Mouse (Mus musculus): ENCODE results near the gene Fam181a. TPM values are rescaled to one million over a fixed set of nuclear protein-coding genes. Genes with fewer than 3 reads are reported as not detected.

Fam181a gene
- polyA plus RNA-seq, 1 experiment from 2014 or later = not detected

DNA sequence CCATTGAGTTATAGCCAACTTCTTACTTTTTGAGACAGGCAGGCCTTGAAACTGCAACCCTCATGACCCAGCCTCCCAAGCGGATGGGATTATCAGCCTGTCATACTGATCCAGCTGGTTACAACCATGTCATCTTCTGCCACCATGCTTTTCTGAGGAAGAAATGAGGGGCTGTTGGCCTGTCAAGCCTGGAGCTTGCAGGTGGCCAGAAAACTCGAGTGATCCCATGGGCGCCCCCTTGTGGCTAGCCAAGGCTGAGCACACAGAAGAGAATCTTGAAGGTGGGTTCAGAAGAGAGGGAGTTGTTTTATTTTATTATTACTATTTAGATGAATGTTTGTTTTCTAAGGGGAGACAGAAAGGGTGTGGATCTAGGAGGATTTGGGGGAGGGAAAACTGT, 4.1 kb upstream of the Fam181a start:
- ATAC-seq (replicated peaks; ENCODE audit: low FRiP score, low TSS enrichment, low read depth) (no peak), DNase-seq (ENCODE audit: low spot score) (peak; percentile 78)
- no peaks in the 10 kb centered on the region for H3K9me3 ChIP-seq (ENCODE audit: control insufficient read depth, low read length)
- no peak overlapping the region for H3K9ac ChIP-seq (ENCODE audit: low read length)
- no peaks in the 10 kb centered on the region for H3K36me3 ChIP-seq (ENCODE audit: control insufficient read depth, insufficient read depth, low read length)
- H3K27me3 ChIP-seq (replicated peaks; ENCODE audit: control insufficient read depth, insufficient read depth, low read length) = no peaks in the 10 kb centered on the region
- H3K27ac ChIP-seq (ENCODE audit: low read depth) = no peak overlapping the region
- WGBS = 25% methylated on average over 3 of the region's 3 CpGs
- H3K4me1 ChIP-seq (replicated peaks; ENCODE audit: control insufficient read depth, insufficient read depth, low read length) = 0 out of 2 replicates have a peak, but pooled peaks cover 3% of the 10 kb centered on the region
- H3K4me2 ChIP-seq (ENCODE audit: low read length) = no peak overlapping the region
- no peak overlapping the region for H3K4me3 ChIP-seq (ENCODE audit: low read depth, low read length)

DNA sequence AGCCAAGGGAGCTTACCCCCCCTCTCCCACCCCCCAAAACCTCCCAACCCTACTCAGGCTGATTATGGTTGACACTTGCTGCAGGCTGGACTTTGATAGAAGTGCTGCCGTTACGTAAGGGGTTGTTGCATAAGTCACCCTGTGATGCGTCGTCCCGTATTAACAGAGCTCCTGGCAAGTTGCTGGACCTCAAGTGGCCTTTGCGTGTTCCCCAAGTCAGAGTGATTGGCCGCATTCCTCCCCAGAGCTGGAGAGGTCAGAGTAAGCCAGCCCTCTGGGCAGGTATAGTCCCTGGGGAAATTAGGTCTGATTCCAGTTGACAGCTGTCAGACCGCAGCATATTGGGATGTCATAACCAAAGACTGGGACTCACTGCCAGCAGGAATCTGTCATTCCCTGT, 1.1 kb downstream of the Fam181a start:
- ATAC-seq (replicated peaks; ENCODE audit: low FRiP score, low TSS enrichment, low read depth) (no peak), DNase-seq (ENCODE audit: low spot score) (no peak)
- Histone ChIP-seq H3K9me3 (ENCODE audit: control insufficient read depth, low read length) (no peaks in the 10 kb centered on the region), H3K4me3 (ENCODE audit: low read depth, low read length) (no peak overlapping the region), H3K4me2 (ENCODE audit: low read length) (no peak overlapping the region), H3K36me3 (ENCODE audit: control insufficient read depth, insufficient read depth, low read length) (no peaks in the 10 kb centered on the region), H3K9ac (ENCODE audit: low read length) (no peak overlapping the region), H3K27me3 (replicated peaks; ENCODE audit: control insufficient read depth, insufficient read depth, low read length) (peaks cover 29% of the 10 kb centered on the region), H3K27ac (ENCODE audit: low read depth) (no peak overlapping the region), H3K4me1 (replicated peaks; ENCODE audit: control insufficient read depth, insufficient read depth, low read length) (no peaks in the 10 kb centered on the region)
- 85% methylated on average over 8 of the region's 8 CpGs for WGBS

GRCm38 (mm10) chr12:103313274-103313673, 2.5 kb downstream of the Fam181a start:
- no peaks in the 10 kb centered on the region for H3K4me1 ChIP-seq (replicated peaks; ENCODE audit: control insufficient read depth, insufficient read depth, low read length)
- H3K9me3 ChIP-seq (ENCODE audit: control insufficient read depth, low read length) = no peaks in the 10 kb centered on the region
- H3K27ac ChIP-seq (ENCODE audit: low read depth) = no peak overlapping the region
- WGBS = 79% methylated on average over 6 of the region's 6 CpGs
- DNase-seq (ENCODE audit: low spot score) (no peak), ATAC-seq (replicated peaks; ENCODE audit: low FRiP score, low TSS enrichment, low read depth) (no peak)
- no peak overlapping the region for H3K9ac ChIP-seq (ENCODE audit: low read length)
- H3K36me3 ChIP-seq (ENCODE audit: control insufficient read depth, insufficient read depth, low read length) = no peaks in the 10 kb centered on the region
- no peak overlapping the region for H3K4me2 ChIP-seq (ENCODE audit: low read length)
- no peak overlapping the region for H3K4me3 ChIP-seq (ENCODE audit: low read depth, low read length)
- peaks cover 33% of the 10 kb centered on the region for H3K27me3 ChIP-seq (replicated peaks; ENCODE audit: control insufficient read depth, insufficient read depth, low read length)

DNA sequence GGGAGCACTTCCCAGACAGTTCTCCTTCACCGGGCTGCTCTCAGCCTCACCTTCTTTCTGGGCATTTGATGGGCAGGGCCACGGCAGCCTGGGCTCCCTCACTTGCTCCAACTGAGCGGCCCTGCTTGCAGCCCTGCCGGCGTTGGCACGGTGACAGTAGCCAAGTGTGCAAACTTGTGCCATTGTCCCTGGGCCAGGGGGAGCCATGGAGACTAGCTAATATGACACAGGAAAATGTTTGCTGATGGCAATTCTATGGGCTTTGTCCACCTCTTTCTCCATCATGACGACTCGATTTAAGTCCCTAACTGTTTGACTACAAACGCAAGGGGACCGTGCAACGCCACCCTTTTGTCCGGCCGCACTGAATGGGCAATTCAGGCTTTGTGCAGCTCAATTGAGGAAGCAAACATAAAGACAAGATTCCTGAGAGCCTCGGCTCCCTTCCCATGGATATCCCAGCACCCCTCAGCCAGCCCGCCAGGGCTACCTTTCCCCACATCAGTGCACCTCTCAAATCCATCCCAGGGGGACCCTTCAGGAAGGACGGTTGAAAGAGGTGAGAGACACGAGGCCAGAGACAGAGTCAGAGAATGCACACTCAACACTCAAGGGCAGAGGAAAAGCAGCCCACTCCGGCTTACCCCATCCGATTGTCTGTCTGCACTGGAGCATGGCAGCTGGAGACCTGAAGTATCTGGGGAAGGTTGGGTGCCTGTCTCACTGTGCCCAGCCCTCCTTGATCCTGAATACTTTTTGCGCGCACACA, 3.3 kb downstream of the Fam181a start:
- H3K9ac ChIP-seq (ENCODE audit: low read length) = no peak overlapping the region
- no peaks in the 10 kb centered on the region for H3K4me1 ChIP-seq (replicated peaks; ENCODE audit: control insufficient read depth, insufficient read depth, low read length)
- H3K9me3 ChIP-seq (ENCODE audit: control insufficient read depth, low read length) = no peaks in the 10 kb centered on the region
- DNase-seq (ENCODE audit: low spot score) (no peak), ATAC-seq (replicated peaks; ENCODE audit: low FRiP score, low TSS enrichment, low read depth) (no peak)
- H3K36me3 ChIP-seq (ENCODE audit: control insufficient read depth, insufficient read depth, low read length) = no peaks in the 10 kb centered on the region
- no peak overlapping the region for H3K4me2 ChIP-seq (ENCODE audit: low read length)
- H3K27me3 ChIP-seq (replicated peaks; ENCODE audit: control insufficient read depth, insufficient read depth, low read length) = peaks cover 33% of the 10 kb centered on the region
- no peak overlapping the region for H3K27ac ChIP-seq (ENCODE audit: low read depth)
- 69% methylated on average over 21 of the region's 21 CpGs for WGBS
- no peak overlapping the region for H3K4me3 ChIP-seq (ENCODE audit: low read depth, low read length)

- no peaks in the 10 kb centered on the region for H3K36me3 ChIP-seq (ENCODE audit: control insufficient read depth, insufficient read depth, low read length)
- H3K9me3 ChIP-seq (ENCODE audit: control insufficient read depth, low read length) = no peaks in the 10 kb centered on the region
- no peaks in the 10 kb centered on the region for H3K4me1 ChIP-seq (replicated peaks; ENCODE audit: control insufficient read depth, insufficient read depth, low read length)
- no peak overlapping the region for H3K27ac ChIP-seq (ENCODE audit: low read depth)
- H3K27me3 ChIP-seq (replicated peaks; ENCODE audit: control insufficient read depth, insufficient read depth, low read length) = peaks cover 33% of the 10 kb centered on the region
- H3K4me3 ChIP-seq (ENCODE audit: low read depth, low read length) = no peak overlapping the region
- 10% methylated on average over 25 of the region's 25 CpGs for WGBS
- no peak overlapping the region for H3K9ac ChIP-seq (ENCODE audit: low read length)
- H3K4me2 ChIP-seq (ENCODE audit: low read length) = peak overlapping the region; percentile 16
- ATAC-seq (replicated peaks; ENCODE audit: low FRiP score, low TSS enrichment, low read depth) (no peak; the same call in 1 of the 2 replicates), DNase-seq (ENCODE audit: low spot score) (no peak)
Observed at GRCm38 (mm10) chr12:103314640-103315361, 4.0 kb downstream of the Fam181a start.

DNA sequence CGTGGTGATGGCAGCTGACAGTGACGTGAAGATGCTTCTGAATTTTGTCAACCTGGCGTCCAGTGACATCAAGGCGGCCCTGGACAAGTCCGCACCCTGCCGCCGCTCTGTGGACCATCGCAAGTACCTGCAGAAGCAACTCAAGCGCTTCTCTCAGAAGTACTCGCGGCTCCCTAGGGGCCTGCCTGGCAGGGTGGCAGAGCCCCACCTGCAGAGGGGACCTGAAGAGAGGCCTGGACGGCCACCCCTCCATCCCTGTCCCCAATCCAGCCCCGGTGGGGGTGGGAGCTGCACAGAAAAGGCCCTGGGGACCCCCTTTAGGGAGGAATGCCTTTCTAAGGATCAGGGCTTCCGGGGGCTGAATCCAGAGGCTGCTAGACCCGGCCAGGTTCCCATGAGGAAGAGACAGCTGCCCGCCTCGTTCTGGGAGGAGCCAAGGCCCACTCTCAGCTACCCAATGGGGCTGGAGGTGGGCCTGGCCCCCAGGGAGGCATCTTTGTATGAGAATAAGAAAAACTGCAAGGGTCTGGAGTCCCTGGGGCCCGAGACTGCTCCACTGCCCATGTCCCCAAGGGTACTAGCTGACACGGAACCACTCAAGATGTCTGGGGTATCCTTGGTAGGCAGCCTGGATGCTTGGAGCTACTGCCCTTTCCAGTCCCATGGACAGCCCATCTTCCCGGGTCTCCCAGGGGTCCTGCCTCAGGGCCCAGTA, 5.2 kb downstream of the Fam181a start:
- Histone ChIP-seq H3K4me3 (ENCODE audit: low read depth, low read length) (no peak overlapping the region), H3K4me2 (ENCODE audit: low read length) (no peak overlapping the region), H3K27me3 (replicated peaks; ENCODE audit: control insufficient read depth, insufficient read depth, low read length) (peaks cover 33% of the 10 kb centered on the region), H3K27ac (ENCODE audit: low read depth) (no peak overlapping the region), H3K36me3 (ENCODE audit: control insufficient read depth, insufficient read depth, low read length) (no peaks in the 10 kb centered on the region), H3K9ac (ENCODE audit: low read length) (no peak overlapping the region), H3K9me3 (ENCODE audit: control insufficient read depth, low read length) (no peaks in the 10 kb centered on the region), H3K4me1 (replicated peaks; ENCODE audit: control insufficient read depth, insufficient read depth, low read length) (no peaks in the 10 kb centered on the region)
- DNase-seq (ENCODE audit: low spot score) (no peak), ATAC-seq (replicated peaks; ENCODE audit: low FRiP score, low TSS enrichment, low read depth) (no peak)
- 45% methylated on average over 20 of the region's 20 CpGs for WGBS

GRCm38 (mm10) chr12:103322801-103323200, 12.0 kb downstream of the Fam181a start:
- no peaks in the 10 kb centered on the region for H3K36me3 ChIP-seq (ENCODE audit: control insufficient read depth, insufficient read depth, low read length)
- WGBS = 20% methylated on average over 3 of the region's 3 CpGs
- peak; percentile 63 for DNase-seq (ENCODE audit: low spot score)
- H3K4me2 ChIP-seq (ENCODE audit: low read length) = no peak overlapping the region
- H3K27ac ChIP-seq (ENCODE audit: low read depth) = no peak overlapping the region
- H3K27me3 ChIP-seq (replicated peaks; ENCODE audit: control insufficient read depth, insufficient read depth, low read length) = peaks cover 15% of the 10 kb centered on the region
- H3K9ac ChIP-seq (ENCODE audit: low read length) = no peak overlapping the region
- H3K9me3 ChIP-seq (ENCODE audit: control insufficient read depth, low read length) = no peaks in the 10 kb centered on the region
- H3K4me1 ChIP-seq (replicated peaks; ENCODE audit: control insufficient read depth, insufficient read depth, low read length) = no peaks in the 10 kb centered on the region
- no peak for ATAC-seq (replicated peaks; ENCODE audit: low FRiP score, low TSS enrichment, low read depth)
- no peak overlapping the region for H3K4me3 ChIP-seq (ENCODE audit: low read depth, low read length)

DNA sequence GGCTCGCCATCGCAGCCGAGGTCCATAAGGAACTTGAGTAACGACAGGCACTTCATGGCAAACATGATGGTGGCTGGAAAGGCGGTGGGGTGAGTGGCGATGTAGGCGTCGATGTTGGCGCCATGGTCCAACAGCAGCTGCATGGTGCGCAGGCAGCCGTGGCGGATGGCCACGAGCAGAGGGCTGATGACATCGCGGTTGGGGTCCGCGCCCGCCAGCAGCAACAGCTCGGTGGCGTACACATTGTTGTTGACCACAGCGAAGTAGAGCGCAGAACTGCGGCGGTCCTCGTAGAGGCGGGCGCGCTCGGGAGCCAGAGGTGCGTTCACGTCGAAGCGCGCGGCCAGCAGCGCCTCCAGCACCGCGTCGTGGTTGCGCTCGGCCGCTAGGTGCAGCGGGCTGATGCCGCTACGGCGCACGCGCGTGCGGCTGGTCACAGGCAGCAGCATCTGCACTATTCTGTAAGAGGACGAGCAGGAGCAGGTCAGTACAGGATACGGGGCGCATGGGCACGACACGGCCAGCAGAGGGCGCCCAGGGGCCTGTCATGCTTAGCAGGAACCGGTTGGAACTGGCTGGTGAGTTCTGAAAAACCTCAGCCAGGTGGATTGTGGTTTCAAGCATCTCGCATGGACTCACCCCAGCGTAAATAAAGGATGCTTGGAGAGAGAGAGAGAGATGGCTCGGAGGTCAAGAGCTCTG, 14.5 kb downstream of the Fam181a start:
- Histone ChIP-seq H3K36me3 (ENCODE audit: control insufficient read depth, insufficient read depth, low read length) (no peaks in the 10 kb centered on the region), H3K27me3 (replicated peaks; ENCODE audit: control insufficient read depth, insufficient read depth, low read length) (peaks cover 15% of the 10 kb centered on the region), H3K9ac (ENCODE audit: low read length) (no peak overlapping the region), H3K4me3 (ENCODE audit: low read depth, low read length) (peak overlapping the region; percentile 22), H3K4me1 (replicated peaks; ENCODE audit: control insufficient read depth, insufficient read depth, low read length) (no peaks in the 10 kb centered on the region), H3K4me2 (ENCODE audit: low read length) (peak overlapping the region; percentile 52), H3K9me3 (ENCODE audit: control insufficient read depth, low read length) (no peaks in the 10 kb centered on the region), H3K27ac (ENCODE audit: low read depth) (no peak overlapping the region)
- WGBS = 9% methylated on average over 60 of the region's 60 CpGs
- ATAC-seq (replicated peaks; ENCODE audit: low FRiP score, low TSS enrichment, low read depth) (peak; percentile 92), DNase-seq (ENCODE audit: low spot score) (peak; percentile 92)

Data from intestine, embryonic 14.5 days (tissue).